Mouse (Mus musculus) layer of hippocampus, postnatal 25 days (tissue): Measurements from ENCODE around the gene Tmem151a. TPM values are rescaled to one million over a fixed set of nuclear protein-coding genes. Genes with fewer than 3 reads are reported as not detected.

ENCODE experiments used
- DNase-seq, 2 experiments: peaks; one replicate each; pipeline ENCODE4 v3.0.0; 2022; ENCODE audit warnings: mixed read lengths in 2 of 2, low spot score in 1 of 2; ENCODE audit errors: extremely low spot score in 1 of 2
- total RNA-seq, 2 experiments: library from RNA; stranded (reverse); gene quantifications; 2 replicates each; pipeline ENCODE4 v1.2.3; 2021

The Tmem151a gene
- total RNA-seq, 2 experiments from 2014 or later, result 131 to 138 TPM

GRCm38 (mm10) chr19:5049325-5049724 is 36.0 kb downstream of the Tmem151a start:
- DNase-seq, result no peak

- peak in 1 of 2 experiments; percentile 58 for DNase-seq
Observed at GRCm38 (mm10) chr19:5048138-5049056, 36.9 kb downstream of the Tmem151a start.

- no peak for DNase-seq
Observed at GRCm38 (mm10) chr19:5045531-5045930, 39.8 kb downstream of the Tmem151a start.

GRCm38 (mm10) chr19:5041588-5041987 is 43.7 kb downstream of the Tmem151a start:
- DNase-seq, result no peak

GRCm38 (mm10) chr19:5040862-5041523 is 44.3 kb downstream of the Tmem151a start, which contains the start of gene Brms1:
Gene Brms1 (plus strand): TSS chr19:5041354.
- DNase-seq, result peak; percentile 84 to 88

GRCm38 (mm10) chr19:5039301-5040114 is 45.8 kb downstream of the Tmem151a start:
- DNase-seq, result peak in 1 of 2 experiments; percentile 34

GRCm38 (mm10) chr19:5038709-5039156 is 46.6 kb downstream of the Tmem151a start, which contains the start of the genes B4gat1 and AC124502.3:
Gene B4gat1 (plus strand): TSS chr19:5038826.
Gene AC124502.3 (plus strand): TSS chr19:5038891.
- peak; percentile 85 to 86 for DNase-seq

- DNase-seq, result peak; percentile 83 to 91
Observed at GRCm38 (mm10) chr19:5037678-5038571, 47.4 kb downstream of the Tmem151a start.

- DNase-seq, result no peak
Observed at GRCm38 (mm10) chr19:5036577-5036976, 48.8 kb downstream of the Tmem151a start.

- DNase-seq, result no peak
Observed at GRCm38 (mm10) chr19:5032686-5033085, 52.6 kb downstream of the Tmem151a start.

- no peak for DNase-seq
Observed at GRCm38 (mm10) chr19:5026111-5026510, 59.2 kb downstream of the Tmem151a start.

GRCm38 (mm10) chr19:5023621-5024479 is 61.5 kb downstream of the Tmem151a start, which contains the start of gene Slc29a2:
Gene Slc29a2 (plus strand): TSS chr19:5023860.
- DNase-seq, result peak; percentile 76 to 77

- no peak for DNase-seq
Observed at GRCm38 (mm10) chr19:5021416-5021815, 63.9 kb downstream of the Tmem151a start.

Other genes with a start within 250 kb of the Tmem151a start
- 10 to 100 TPM; 30.6 to 37.8 TPM for gene Ccs, start 246.2 kb downstream of the Tmem151a start, total RNA-seq
- 1 to 10 TPM; 1.8 to 2.2 TPM for gene Ccdc87, start 246.2 kb downstream of the Tmem151a start, total RNA-seq
- gene Ctsf, start 230.4 kb downstream of the Tmem151a start, total RNA-seq, result 100 to 1,000 TPM; 113 to 118 TPM
- gene Actn3, start 207.6 kb downstream of the Tmem151a start, total RNA-seq, result under 1 TPM; 0.84 to 0.89 TPM
- 10 to 100 TPM; 24.9 to 25.5 TPM for gene Zdhhc24, start 206.9 kb downstream of the Tmem151a start, total RNA-seq
- gene Bbs1, start 178.9 kb downstream of the Tmem151a start, total RNA-seq, result 10 to 100 TPM; 37.4 to 41.9 TPM
- 10 to 100 TPM; 41.0 to 43.5 TPM for gene Dpp3, start 157.2 kb downstream of the Tmem151a start, total RNA-seq
- gene Peli3, start 142.4 kb downstream of the Tmem151a start, total RNA-seq, result 10 to 100 TPM; 20.2 to 20.9 TPM
- gene Mrpl11, start 123.4 kb downstream of the Tmem151a start, total RNA-seq, result 10 to 100 TPM; 60.5 to 71.1 TPM
- gene Npas4, start 95.2 kb downstream of the Tmem151a start, total RNA-seq, result 1 to 10 TPM; 5.7 to 6.6 TPM
- gene Slc29a2, start 61.7 kb downstream of the Tmem151a start, total RNA-seq, result 10 to 100 TPM; 14.2 to 17.6 TPM
- 100 to 1,000 TPM; 131 to 132 TPM for gene B4gat1, start 46.7 kb downstream of the Tmem151a start, total RNA-seq
- 1 to 10 TPM; 5.0 to 5.3 TPM for gene AC124502.3, start 46.6 kb downstream of the Tmem151a start, total RNA-seq
- gene Brms1, start 44.2 kb downstream of the Tmem151a start, total RNA-seq, result 10 to 100 TPM; 19.2 to 21.4 TPM
- gene Rin1, start 35.0 kb downstream of the Tmem151a start, total RNA-seq, result 100 to 1,000 TPM; 109 to 114 TPM
- 1 to 10 TPM; 4.3 to 5.1 TPM for gene Cd248, start 17.5 kb downstream of the Tmem151a start, total RNA-seq
- 10 to 100 TPM; 24.5 to 24.7 TPM for gene Yif1a, start 3.0 kb upstream of the Tmem151a start, total RNA-seq
- 100 to 1,000 TPM; 754 to 774 TPM for gene Cnih2, start 13.0 kb upstream of the Tmem151a start, total RNA-seq
- gene Rab1b, start 21.5 kb upstream of the Tmem151a start, total RNA-seq, result 100 to 1,000 TPM; 173 TPM
- gene Klc2, start 33.0 kb upstream of the Tmem151a start, total RNA-seq, result 100 to 1,000 TPM; 214 to 222 TPM
- 10 to 100 TPM; 54.2 to 57.6 TPM for gene Pacs1, start 187.6 kb upstream of the Tmem151a start, total RNA-seq
- 100 to 1,000 TPM; 201 to 202 TPM for gene Sf3b2, start 209.9 kb upstream of the Tmem151a start, total RNA-seq
- gene Gal3st3, start 212.8 kb upstream of the Tmem151a start, total RNA-seq, result 100 to 1,000 TPM; 114 to 129 TPM